Mouse (Mus musculus) thymus, postnatal 0 days (tissue): ENCODE results near the gene Tgfb2. TPM values are rescaled to one million over a fixed set of nuclear protein-coding genes. Genes with fewer than 3 reads are reported as not detected.

Experiments used
- DNase-seq: peaks from one replicate; pipeline ENCODE4 v3.0.0-alpha.2; 2015; ENCODE audit warnings: low spot score
- polyA plus RNA-seq: library from polyadenylated mRNA; unstranded; fragments of >200 nt; fragmentation: Nextera tagmentation; extraction: Ambion mirVana; gene quantifications from 2 replicates; pipeline ENCODE4 v1.2.1, GENCODE M21; 2015

Gene Tgfb2
- polyA plus RNA-seq, 1 experiment from 2014 or later, result 2.5 TPM

GRCm38 (mm10) chr1:186585571-186586164 is 120.1 kb downstream of the Tgfb2 start:
- no peak for DNase-seq

DNA sequence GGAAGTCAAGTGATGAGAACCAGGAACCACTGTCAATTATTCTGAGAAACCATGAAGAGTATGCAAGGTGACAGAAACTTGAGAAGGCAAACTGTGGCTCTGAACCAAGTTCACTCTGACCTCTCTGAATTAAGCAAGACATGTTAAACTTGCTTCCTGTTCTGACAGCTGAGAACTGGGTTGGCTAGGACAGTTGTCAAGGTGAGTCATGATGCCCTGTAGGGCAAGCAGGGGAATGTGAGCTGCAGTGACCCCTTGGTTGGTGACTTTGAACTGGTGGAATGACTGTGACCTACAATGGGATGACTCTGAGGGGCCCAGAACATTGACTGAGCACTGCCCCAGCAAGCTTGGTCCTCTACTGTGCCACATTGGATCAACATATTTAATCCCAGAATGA is 121.9 kb downstream of the Tgfb2 start:
- no peak for DNase-seq

GRCm38 (mm10) chr1:186582113-186582512 is 123.7 kb downstream of the Tgfb2 start:
- no peak for DNase-seq

DNA sequence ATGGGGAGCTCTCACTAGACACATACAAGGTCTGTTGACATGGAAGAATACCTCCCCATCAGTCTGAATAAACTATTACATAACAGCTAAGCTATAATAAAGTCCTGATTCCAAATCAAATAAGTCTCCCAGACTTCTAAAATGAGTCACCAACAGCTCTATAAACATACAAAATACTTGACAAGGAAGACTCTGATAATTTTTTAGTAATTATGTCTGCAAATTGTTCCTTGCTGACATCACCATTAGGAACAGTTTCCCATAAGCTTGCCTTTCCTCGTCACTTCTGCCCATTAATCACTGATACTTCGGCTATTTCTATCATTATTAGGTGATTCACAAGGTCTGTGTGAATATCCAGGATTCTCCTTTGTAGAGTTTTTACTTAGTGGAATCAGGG is 124.1 kb downstream of the Tgfb2 start:
- DNase-seq, result no peak

GRCm38 (mm10) chr1:186581114-186581513 is 124.7 kb downstream of the Tgfb2 start:
- DNase-seq, result no peak

DNA sequence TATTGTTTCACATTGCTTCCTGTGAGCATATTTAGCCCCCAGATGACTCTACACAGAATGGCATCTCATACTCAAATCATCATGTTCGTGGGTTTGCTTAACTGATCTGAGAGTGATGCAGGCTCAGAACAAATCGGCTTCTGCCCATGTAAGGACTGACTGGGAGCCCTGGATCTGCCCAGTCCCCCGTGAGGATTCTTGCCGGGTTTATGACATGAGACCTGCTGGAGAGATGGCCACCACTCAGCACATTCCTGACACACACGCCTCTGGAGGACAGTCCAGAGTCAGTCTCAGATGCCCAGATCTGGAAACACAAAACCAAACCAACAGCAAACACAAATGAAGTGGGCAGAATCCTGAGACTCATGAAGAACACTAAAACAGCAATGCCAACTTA is 128.5 kb downstream of the Tgfb2 start:
- no peak for DNase-seq

DNA sequence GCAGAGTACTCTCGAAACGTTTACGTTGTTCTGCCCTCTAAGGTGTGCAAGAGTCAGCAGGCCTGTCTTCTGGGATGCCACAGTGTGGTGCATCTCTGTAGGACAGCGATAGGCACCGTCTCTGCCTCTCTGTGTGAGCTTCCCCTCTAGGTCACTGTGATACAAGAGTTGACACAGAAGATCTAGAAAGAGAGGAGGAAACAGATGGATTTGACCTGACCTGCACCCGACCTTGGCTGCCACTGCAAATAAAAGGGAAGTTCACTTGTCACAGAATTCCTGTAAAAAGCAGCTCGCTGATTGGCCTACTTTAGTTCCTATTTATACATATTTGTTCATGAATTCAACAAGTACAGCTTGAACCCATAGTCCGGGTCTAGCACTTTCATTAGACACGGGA is 130.2 kb downstream of the Tgfb2 start:
- DNase-seq, result no peak

- DNase-seq, result no peak
Observed at GRCm38 (mm10) chr1:186575074-186575473, 130.7 kb downstream of the Tgfb2 start.

Other genes starting within 250 kb of the Tgfb2 start
- 55.3 and 62.8 TPM in 2 replicates for gene Rrp15, start 43.4 kb upstream of the Tgfb2 start, polyA plus RNA-seq